Mouse (Mus musculus) megakaryocyte, adult 5-6 weeks (primary cell): Measurements from ENCODE around the gene Pafah1b2. TPM values are rescaled to one million over a fixed set of nuclear protein-coding genes. Genes with fewer than 3 reads are reported as not detected.

Source experiments
- total RNA-seq, 2 experiments: library from RNA; stranded (forward) in 1 of 2; stranded (reverse) in 1 of 2; fragments of 153-499, 151-499 nt in 1 of 2; fragments of 221-1000, 200-1000 nt in 1 of 2; gene quantifications; 2 replicates each; pipeline versions ENCODE4 v1.2.3 to v1.2.4; 2015 to 2017

Pafah1b2 gene
- total RNA-seq, 2 experiments from 2014 or later: 44.4 to 73.9 TPM

Other genes starting within 250 kb of the Pafah1b2 start
- 11.1 and 11.9 TPM in 2 replicates for gene Cep164, start 184.0 kb downstream of the Pafah1b2 start, total RNA-seq (2015)
- gene Cep164, start 184.0 kb downstream of the Pafah1b2 start, total RNA-seq (2017): 9.8 and 16.3 TPM in 2 replicates
- gene Bace1, start 174.1 kb downstream of the Pafah1b2 start, total RNA-seq (2015): 2.9 and 3.5 TPM in 2 replicates
- gene Bace1, start 174.1 kb downstream of the Pafah1b2 start, total RNA-seq (2017): 4.1 and 7.2 TPM in 2 replicates
- 12.1 and 15.4 TPM in 2 replicates for gene Pcsk7, start 106.2 kb downstream of the Pafah1b2 start, total RNA-seq (2015)
- 22.5 and 34.8 TPM in 2 replicates for gene Pcsk7, start 106.2 kb downstream of the Pafah1b2 start, total RNA-seq (2017)
- gene Rnf214, start 105.8 kb downstream of the Pafah1b2 start, total RNA-seq (2015): 19.6 and 23.3 TPM in 2 replicates
- 32.5 and 34.0 TPM in 2 replicates for gene Rnf214, start 105.8 kb downstream of the Pafah1b2 start, total RNA-seq (2017)
- 0.13 and 0.32 TPM in 2 replicates for gene Tagln, start 76.6 kb downstream of the Pafah1b2 start, total RNA-seq (2015)
- gene Tagln, start 76.6 kb downstream of the Pafah1b2 start, total RNA-seq (2017): 0.40 TPM in 1 of 2 replicates, not detected in the other
- gene Sidt2, start 57.4 kb downstream of the Pafah1b2 start, total RNA-seq (2015): 57.3 and 71.0 TPM in 2 replicates
- gene Sidt2, start 57.4 kb downstream of the Pafah1b2 start, total RNA-seq (2017): 41.4 and 51.9 TPM in 2 replicates
- gene Sik3, start 130 bp upstream of the Pafah1b2 start, total RNA-seq (2015): 32.9 and 34.5 TPM in 2 replicates
- gene Sik3, start 130 bp upstream of the Pafah1b2 start, total RNA-seq (2017): 17.5 and 24.0 TPM in 2 replicates
- gene Apoa1, start 215.9 kb upstream of the Pafah1b2 start, total RNA-seq (2015): not detected in 2 replicates
- not detected in 2 replicates for gene Apoa1, start 215.9 kb upstream of the Pafah1b2 start, total RNA-seq (2017)
- gene Apoc3, start 222.9 kb upstream of the Pafah1b2 start, total RNA-seq (2015): not detected in 2 replicates
- gene Apoc3, start 222.9 kb upstream of the Pafah1b2 start, total RNA-seq (2017): not detected in 2 replicates
- gene Apoa4, start 228.0 kb upstream of the Pafah1b2 start, total RNA-seq (2015): not detected in 2 replicates
- gene Apoa4, start 228.0 kb upstream of the Pafah1b2 start, total RNA-seq (2017): not detected in 2 replicates